Mouse (Mus musculus) heart, postnatal 0 days (tissue): ENCODE data around the gene 6030408B16Rik. TPM values are rescaled to one million over a fixed set of nuclear protein-coding genes. Genes with fewer than 3 reads are reported as not detected.

Experiments used
- ATAC-seq: fragments of 200-750 bp; cut with Nextera tagmentation; 2 replicates; pipeline ENCODE4 v1.8.0; 2017; ENCODE audit warnings: low read depth, moderate number of reproducible peaks, moderate library complexity; ENCODE audit not compliant: insufficient read depth
- DNase-seq: peaks from one replicate; pipeline ENCODE4 v3.0.0-alpha.2; 2016; ENCODE audit warnings: low spot score
- H3K27ac ChIP-seq: fragments of 300-500 bp; sonication (generic); 2 replicates; pipeline ENCODE4 v1.5.1; 2014; ENCODE audit warnings: low read depth, mild to moderate bottlenecking
- H3K27me3 ChIP-seq: fragments of 300-500 bp; sonication (generic); 2 replicates; pipeline ENCODE4 v1.6.1; 2014; ENCODE audit warnings: low read length, mixed read lengths; ENCODE audit not compliant: control insufficient read depth, insufficient read depth
- H3K36me3 ChIP-seq: fragments of 300-500 bp; sonication (generic); replicated peaks from 2 replicates; pipeline ENCODE4 v1.6.1; 2014; ENCODE audit warnings: low read length, mixed read lengths; ENCODE audit not compliant: control insufficient read depth, insufficient read depth
- H3K4me1 ChIP-seq: fragments of 300-500 bp; sonication (generic); 2 replicates; pipeline ENCODE4 v1.6.1; 2014; ENCODE audit warnings: antibody characterized with exemption; ENCODE audit not compliant: control insufficient read depth, insufficient read depth
- H3K4me2 ChIP-seq: fragments of 300-500 bp; sonication (generic); 2 replicates; pipeline ENCODE4 v1.6.1; 2014; ENCODE audit warnings: low read depth, mild to moderate bottlenecking, low read length, moderate library complexity
- H3K4me3 ChIP-seq: fragments of 300-500 bp; sonication (generic); 2 replicates; pipeline ENCODE4 v1.5.1; 2014; ENCODE audit warnings: low read depth, low read length
- H3K9ac ChIP-seq: fragments of 300-500 bp; sonication (generic); replicated peaks from 2 replicates; pipeline ENCODE4 v1.6.1; 2014; ENCODE audit warnings: low read depth, low read length, mixed read lengths
- H3K9me3 ChIP-seq: fragments of 300-500 bp; sonication (generic); replicated peaks from 2 replicates; pipeline ENCODE4 v1.6.1; 2016; ENCODE audit warnings: low read length; ENCODE audit not compliant: control insufficient read depth
- CTCF ChIP-seq: IDR thresholded peaks from 2 replicates; pipeline ENCODE4 v1.5.1; 2016; ENCODE audit warnings: antibody characterized with exemption, control low read depth, low read depth
- EP300 ChIP-seq: IDR thresholded peaks from 2 replicates; pipeline ENCODE4 v1.6.1; 2016; ENCODE audit warnings: antibody characterized with exemption, low read depth
- WGBS: fragments of 180-500 bp; shearing (Covaris S2); extraction: QIAGEN DNeasy Blood & Tissue Kit; methylation state at CpG from one replicate; pipeline ENCODE4 v1.1.7; 2014; 5-methylcytosine and 5-hydroxymethylcytosine counted together
- polyA plus RNA-seq: library from polyadenylated mRNA; unstranded; fragments of >200 nt; fragmentation: Nextera tagmentation; extraction: Ambion mirVana; gene quantifications from 2 replicates; pipeline ENCODE4 v1.2.1, GENCODE M21; 2015
- total RNA-seq: library from RNA; depleted of rRNA; stranded (reverse); fragments of >200 nt; gene quantifications from 2 replicates; pipeline ENCODE4 v1.2.3, GENCODE M21; 2014; ENCODE audit warnings: low replicate concordance; rRNA removed

The 6030408B16Rik gene
- total and polyA plus RNA-seq, 2 experiments from 2014 or later: 8.1 to 8.4 TPM

DNA sequence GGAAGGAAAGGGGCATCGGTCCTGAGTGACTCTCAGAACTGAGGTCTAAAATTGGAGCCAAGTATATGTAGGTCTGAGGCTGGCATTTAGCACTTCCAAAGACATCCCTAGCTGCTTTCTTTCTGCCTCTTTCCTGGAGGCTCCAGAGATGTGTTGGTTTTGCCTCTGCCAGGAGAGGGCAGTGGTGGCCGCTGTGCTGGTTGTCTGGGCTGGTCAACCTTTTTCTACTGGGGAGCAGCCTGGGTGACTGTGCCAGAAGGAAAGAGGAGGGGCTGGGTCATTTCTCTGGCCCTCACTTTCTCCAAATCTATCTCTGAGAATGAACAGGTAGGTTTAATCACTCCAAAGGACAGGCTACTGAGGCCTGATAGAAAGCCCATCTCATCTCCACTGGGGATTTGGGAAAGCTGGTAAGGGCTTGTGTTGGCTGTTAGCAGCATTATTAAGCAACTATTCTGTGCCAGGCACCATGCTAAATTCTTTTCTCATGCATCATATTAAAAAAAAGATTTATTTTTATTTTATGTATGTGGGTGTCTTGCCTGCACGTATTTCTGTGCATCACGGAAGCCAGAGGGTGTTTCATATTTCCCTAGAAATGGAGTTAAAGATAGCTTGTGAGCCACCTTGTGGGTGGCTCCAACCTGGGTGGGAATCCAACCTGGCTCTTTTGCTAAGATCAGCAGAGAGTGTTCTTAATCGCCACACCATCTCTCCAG is 48.9 kb downstream of the 6030408B16Rik start:
- no peak overlapping the region for H3K9ac ChIP-seq
- H3K4me2 ChIP-seq: no peak overlapping the region
- H3K27ac ChIP-seq: no peak overlapping the region
- H3K4me1 ChIP-seq: no peaks in the 10 kb centered on the region
- DNase-seq (no peak), ATAC-seq (no peak)
- H3K36me3 ChIP-seq: no peaks in the 10 kb centered on the region
- TF ChIP-seq CTCF (peak; percentile 71), EP300 (no peak)
- WGBS: 54% methylated on average over 5 of the region's 5 CpGs
- H3K4me3 ChIP-seq: no peak overlapping the region
- no peaks in the 10 kb centered on the region for H3K9me3 ChIP-seq
- H3K27me3 ChIP-seq: no peaks in the 10 kb centered on the region

Other genes with a start within 250 kb of the 6030408B16Rik start
- not detected in 2 replicates for gene Gm47841, start 245.8 kb upstream of the 6030408B16Rik start, total RNA-seq
- gene Gm47841, start 245.8 kb upstream of the 6030408B16Rik start, polyA plus RNA-seq: not detected in 2 replicates
- gene Fignl2, start 214.6 kb upstream of the 6030408B16Rik start, total RNA-seq: 3.9 and 4.1 TPM in 2 replicates
- 0.05 and 0.12 TPM in 2 replicates for gene Fignl2, start 214.6 kb upstream of the 6030408B16Rik start, polyA plus RNA-seq
- gene Ankrd33, start 177.5 kb upstream of the 6030408B16Rik start, total RNA-seq: not detected in 2 replicates
- not detected in 2 replicates for gene Ankrd33, start 177.5 kb upstream of the 6030408B16Rik start, polyA plus RNA-seq
- 18.6 and 36.0 TPM in 2 replicates for gene Acvrl1, start 164.7 kb upstream of the 6030408B16Rik start, total RNA-seq
- 9.3 and 10.4 TPM in 2 replicates for gene Acvrl1, start 164.7 kb upstream of the 6030408B16Rik start, polyA plus RNA-seq
- gene Acvr1b, start 119.1 kb upstream of the 6030408B16Rik start, total RNA-seq: 22.3 and 25.9 TPM in 2 replicates
- gene Acvr1b, start 119.1 kb upstream of the 6030408B16Rik start, polyA plus RNA-seq: 5.2 and 5.8 TPM in 2 replicates
- gene Grasp, start 69.0 kb upstream of the 6030408B16Rik start, total RNA-seq: 8.0 and 21.3 TPM in 2 replicates
- 2.0 and 2.3 TPM in 2 replicates for gene Grasp, start 69.0 kb upstream of the 6030408B16Rik start, polyA plus RNA-seq
- gene Nr4a1, start 38.9 kb upstream of the 6030408B16Rik start, total RNA-seq: 40.2 and 56.0 TPM in 2 replicates
- gene Nr4a1, start 38.9 kb upstream of the 6030408B16Rik start, polyA plus RNA-seq: 7.4 and 8.6 TPM in 2 replicates
- gene Atg101, start 8.9 kb upstream of the 6030408B16Rik start, total RNA-seq: 43.7 and 61.6 TPM in 2 replicates
- gene Atg101, start 8.9 kb upstream of the 6030408B16Rik start, polyA plus RNA-seq: 48.6 and 53.4 TPM in 2 replicates
- 5.9 and 12.0 TPM in 2 replicates for gene Krt80, start 77.0 kb downstream of the 6030408B16Rik start, total RNA-seq
- 1.8 and 2.2 TPM in 2 replicates for gene Krt80, start 77.0 kb downstream of the 6030408B16Rik start, polyA plus RNA-seq
- gene Krt7, start 117.8 kb downstream of the 6030408B16Rik start, total RNA-seq: 6.6 and 24.8 TPM in 2 replicates
- gene Krt7, start 117.8 kb downstream of the 6030408B16Rik start, polyA plus RNA-seq: 10.2 and 10.4 TPM in 2 replicates
- gene Krt87, start 145.6 kb downstream of the 6030408B16Rik start, total RNA-seq: not detected in 2 replicates
- gene Krt87, start 145.6 kb downstream of the 6030408B16Rik start, polyA plus RNA-seq: not detected in 2 replicates
- gene Krt88, start 154.5 kb downstream of the 6030408B16Rik start, total RNA-seq: not detected in 2 replicates
- not detected in 2 replicates for gene Krt88, start 154.5 kb downstream of the 6030408B16Rik start, polyA plus RNA-seq
- not detected in 2 replicates for gene Krt81, start 170.5 kb downstream of the 6030408B16Rik start, total RNA-seq
- gene Krt81, start 170.5 kb downstream of the 6030408B16Rik start, polyA plus RNA-seq: not detected in 2 replicates
- not detected in 2 replicates for gene Krt86, start 180.3 kb downstream of the 6030408B16Rik start, total RNA-seq
- not detected in 2 replicates for gene Krt86, start 180.3 kb downstream of the 6030408B16Rik start, polyA plus RNA-seq
- not detected in 2 replicates for gene Krt83, start 198.3 kb downstream of the 6030408B16Rik start, total RNA-seq
- gene Krt83, start 198.3 kb downstream of the 6030408B16Rik start, polyA plus RNA-seq: not detected in 2 replicates
- gene Gm49425, start 224.0 kb downstream of the 6030408B16Rik start, total RNA-seq: not detected in 2 replicates
- not detected in 2 replicates for gene Gm49425, start 224.0 kb downstream of the 6030408B16Rik start, polyA plus RNA-seq
- not detected in 2 replicates for gene Krt84, start 239.6 kb downstream of the 6030408B16Rik start, total RNA-seq
- gene Krt84, start 239.6 kb downstream of the 6030408B16Rik start, polyA plus RNA-seq: not detected in 2 replicates